Mouse (Mus musculus) layer of hippocampus, adult 11-12 months (tissue): ENCODE data around the gene G6pc.
"Not testable (repeated sequence)": the region's sequence is repeated elsewhere in the genome, so short reads cannot be mapped to it uniquely, and the experiment has no call there.

Source experiments
- DNase-seq: peaks from one replicate; pipeline ENCODE4 v3.0.0; 2022; ENCODE audit warnings: low spot score

The G6pc gene

DNA sequence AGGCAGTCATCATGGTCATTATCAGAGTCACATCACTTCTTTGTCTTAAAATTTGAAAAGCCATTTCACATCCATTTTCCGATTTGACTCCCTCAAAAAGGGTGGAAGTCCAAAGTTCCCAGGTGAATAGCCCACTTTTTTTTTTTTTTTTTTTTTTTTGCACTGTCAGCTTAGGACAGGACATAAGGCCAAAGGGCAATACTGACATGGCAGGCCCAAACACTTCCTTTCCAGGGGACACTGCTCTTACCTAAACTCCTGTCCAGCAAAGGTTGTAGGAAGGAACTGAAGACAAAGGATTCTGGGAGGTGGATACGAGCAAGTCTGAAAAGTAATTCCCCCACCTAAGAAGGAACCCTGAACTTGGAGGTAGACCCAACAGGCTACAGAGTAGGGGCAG, 11.4 kb upstream of the G6pc start:
- no peak for DNase-seq

DNA sequence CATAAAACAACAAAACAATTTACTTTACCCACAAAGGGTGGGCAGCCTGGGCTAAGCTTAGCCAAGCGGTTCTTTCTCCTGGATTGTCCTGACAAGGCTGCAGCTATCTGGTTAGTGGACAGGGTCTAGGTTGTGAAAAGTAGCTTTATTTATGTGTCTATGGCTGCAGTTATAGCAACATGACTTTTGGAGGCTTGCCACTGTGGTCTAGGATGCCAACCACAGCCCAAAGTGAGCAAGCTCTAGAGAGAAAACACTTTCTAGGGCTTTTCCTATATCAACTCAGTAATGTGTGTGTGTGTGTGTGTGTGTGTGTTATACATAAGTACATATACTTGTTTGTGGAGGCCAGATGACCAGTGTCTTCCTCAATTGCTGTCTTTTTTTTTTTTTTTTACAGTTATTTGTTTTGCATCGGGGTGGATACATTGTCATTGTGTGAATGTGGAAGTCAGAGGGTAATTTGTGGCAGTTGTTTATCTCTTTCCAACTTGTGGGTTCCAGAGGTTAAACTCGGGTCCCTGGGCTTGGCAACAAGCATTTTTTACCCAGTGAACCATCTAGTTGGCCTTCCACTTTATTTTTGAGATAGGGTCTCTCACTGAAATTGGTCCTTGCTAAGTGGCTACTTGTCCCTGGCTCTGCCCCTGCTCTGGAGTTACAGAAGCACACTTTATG, 9.7 kb upstream of the G6pc start:
- no peak for DNase-seq

DNA sequence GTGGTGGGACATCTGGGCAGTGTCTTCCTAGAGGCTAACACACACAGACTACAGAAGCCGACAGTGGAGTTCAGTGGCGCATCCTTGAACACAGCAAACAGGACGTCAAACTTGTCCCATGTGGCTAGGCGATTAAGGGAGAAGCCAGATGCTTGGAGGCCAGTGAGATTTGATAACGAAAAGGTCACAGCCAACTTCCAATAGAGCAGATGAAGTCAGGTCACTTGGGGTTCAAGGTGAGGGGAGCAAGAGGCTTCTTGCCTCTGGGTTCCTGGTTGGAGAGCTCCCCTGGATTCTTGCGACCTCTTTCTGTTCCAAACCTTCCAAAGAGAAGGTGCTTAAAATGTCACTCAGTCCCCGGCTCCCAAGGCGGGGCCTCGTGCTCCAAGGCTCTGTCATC, 7.6 kb upstream of the G6pc start:
- no peak for DNase-seq

DNA sequence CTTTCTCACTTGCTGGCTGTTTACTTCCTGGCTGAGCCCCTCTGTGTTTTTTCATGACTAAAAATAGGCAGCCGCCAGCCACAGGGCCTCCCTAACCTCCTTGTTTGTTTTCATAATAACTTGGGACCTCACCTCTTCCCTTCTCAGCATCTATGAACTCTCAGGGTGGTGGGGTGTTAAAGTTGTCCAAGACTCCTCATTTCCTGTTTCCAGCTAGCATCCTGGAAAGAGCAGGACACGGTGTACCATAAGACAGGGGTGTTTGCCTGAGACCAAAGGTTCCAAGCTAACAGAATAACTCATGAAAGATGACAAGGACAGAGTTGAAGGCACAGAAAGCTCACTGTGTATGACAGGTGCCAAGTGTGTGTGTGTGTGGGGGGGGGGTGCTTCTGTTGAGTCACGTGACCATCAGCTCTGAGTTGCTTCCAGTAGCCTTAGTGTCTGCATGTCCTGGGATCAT, 6.7 kb upstream of the G6pc start:
- no peak for DNase-seq

DNA sequence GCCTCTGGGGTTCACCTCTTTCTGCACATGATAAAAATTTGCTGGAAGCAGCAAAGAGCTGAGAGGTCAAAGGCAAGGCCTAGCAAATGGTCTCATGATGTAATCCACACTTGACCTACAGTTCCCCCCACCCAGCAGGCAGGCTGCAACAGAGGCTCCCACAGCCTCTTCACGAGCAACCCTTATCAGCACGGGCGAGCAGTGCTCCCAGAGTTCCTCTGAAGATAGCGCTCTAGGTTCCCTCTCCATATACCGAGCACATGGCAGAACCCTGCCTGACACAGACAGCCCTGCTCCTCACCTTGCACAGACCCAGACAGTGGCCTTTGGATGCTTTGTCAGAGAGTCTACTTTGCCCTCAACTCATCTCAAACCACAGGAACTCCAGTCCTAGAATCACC, 2.8 kb upstream of the G6pc start:
- no peak for DNase-seq

DNA sequence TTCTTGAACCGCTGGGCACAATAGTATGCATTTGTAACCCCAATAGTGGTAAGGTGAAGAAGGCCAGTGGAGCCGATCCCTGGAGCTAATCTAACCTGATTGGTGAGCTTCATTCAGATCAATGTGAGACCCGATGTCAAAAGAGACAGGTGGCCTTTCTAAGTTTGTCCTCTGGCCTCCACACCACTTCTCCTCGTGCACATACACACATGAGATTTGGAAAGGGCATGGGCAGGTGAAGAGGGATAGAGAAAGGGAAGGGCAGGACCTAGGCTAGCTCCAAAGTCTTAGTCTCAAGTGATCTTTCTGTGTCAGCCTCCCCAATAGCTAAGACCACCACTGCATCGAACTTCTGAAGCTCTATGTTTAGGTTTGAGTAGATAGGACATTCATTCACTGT, 2.8 kb downstream of the G6pc start:
- no peak for DNase-seq

DNA sequence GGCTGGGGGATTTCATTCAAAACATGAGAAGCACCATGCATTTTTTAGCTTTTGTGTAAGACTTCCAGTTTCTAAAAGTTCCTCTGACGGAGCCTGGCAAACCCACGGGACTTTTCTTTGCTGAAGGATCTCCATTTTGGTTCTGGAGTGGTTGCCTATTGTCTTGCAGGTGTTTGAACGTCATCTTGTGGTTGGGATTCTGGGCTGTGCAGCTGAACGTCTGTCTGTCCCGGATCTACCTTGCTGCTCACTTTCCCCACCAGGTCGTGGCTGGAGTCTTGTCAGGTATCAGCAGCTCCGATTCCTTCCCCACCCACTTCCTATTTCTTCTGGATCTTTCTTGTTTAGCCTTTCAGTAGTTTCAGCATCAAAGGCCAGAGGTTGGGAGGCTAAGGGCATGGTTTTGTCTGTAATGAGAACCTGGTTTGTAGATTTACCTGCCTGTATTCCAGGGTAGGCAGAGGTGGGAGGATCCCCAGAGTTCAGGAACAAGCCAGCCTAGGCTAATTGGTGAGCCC, 7.1 kb downstream of the G6pc start:
- DNase-seq: no peak

DNA sequence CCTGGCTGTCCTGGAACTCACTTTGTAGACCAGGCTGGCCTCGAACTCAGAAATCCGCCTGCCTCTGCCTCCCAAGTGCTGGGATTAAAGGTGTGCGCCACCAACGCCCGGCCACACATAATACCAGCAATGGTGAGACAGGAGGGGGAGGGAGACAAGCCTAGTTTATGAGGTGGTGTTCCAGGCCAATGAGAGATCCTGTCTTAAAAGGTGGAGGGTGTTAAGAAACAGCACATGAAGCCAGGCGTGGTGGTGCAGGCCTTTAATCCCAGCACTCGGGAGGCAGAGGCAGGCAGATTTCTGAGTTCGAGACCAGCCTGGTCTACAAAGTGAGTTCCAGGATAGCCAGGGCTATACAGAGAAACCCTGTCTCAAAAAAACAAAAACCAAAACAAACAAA, 10.8 kb downstream of the G6pc start:
- DNase-seq: not testable (repeated sequence)

DNA sequence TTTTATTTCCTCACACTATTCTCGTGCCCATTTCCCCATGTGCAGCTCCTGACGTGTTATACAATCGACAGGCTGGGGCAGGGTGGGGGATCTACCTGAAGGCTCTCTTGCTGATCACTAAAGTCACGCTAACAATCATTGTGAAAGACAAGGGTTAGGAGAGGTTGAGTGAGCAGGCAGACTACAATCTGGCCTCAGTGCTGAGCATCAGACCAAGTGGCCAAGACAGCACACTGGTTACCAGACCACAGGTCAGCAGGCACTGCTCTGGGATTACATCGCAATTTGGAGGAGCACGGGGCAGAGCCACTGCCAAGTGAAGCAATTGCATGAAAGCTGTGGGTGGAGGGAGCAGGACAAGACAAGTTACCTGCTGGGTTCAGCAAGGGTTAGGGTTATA, 11.6 kb downstream of the G6pc start:
- no peak for DNase-seq

DNA sequence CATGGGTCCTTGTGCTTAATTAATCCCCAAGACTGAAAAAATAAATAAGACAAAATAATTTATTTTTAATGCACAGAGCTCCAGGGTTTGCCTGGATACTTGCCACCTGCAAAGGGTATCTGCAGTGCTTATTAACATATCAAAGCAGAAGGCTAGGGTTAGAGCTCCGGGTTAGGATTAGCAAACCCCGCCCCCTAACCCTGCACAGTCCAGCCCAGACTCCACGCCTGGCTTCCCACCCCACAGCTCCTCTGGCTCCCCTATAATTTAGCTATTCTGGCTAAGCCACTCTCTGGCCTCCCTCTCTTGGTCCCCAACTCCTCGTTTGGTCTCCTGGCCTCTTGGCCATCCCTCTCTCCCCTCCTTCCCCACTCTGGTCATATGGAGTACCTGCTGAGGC, 14.5 kb downstream of the G6pc start:
- no peak for DNase-seq

DNA sequence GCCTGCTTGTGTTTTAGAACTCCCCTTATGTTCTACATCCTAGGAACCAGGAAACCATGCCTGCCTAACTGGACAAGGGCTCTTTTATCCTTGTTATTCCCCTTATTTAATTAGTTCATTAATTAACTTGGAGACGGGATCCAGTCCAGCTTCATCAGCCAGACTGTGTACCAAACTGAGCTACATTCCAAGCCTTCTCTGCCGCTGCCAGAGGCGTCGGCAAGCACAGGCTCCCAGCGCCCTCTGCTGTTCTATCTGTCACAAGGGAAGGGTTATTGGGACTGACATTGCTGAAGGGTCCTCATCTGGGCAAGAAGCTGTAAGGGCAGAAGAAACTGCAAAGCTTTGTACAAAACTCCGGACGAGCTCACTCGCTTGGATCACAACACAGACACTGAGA, 27.7 kb downstream of the G6pc start:
- DNase-seq: peak; percentile 79

DNA sequence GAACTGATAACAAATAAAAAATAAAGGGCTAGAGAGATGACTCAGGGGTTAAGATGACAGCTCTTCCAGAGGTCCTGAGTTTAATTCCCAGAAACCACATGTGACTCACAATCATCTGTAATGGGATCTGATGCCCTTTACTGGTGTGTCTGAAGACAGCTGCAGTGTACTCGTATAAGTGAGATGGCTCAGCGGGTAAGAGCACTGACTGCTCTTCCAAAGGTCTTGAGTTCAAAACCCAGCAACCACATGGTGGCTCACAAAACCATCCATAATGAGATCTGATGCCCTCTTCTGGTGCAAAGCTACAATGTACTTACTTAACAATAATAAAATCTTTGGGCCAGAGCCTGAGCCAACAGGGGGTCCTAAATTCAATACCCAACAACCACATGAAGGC, 47.9 kb downstream of the G6pc start:
- DNase-seq: no peak

DNA sequence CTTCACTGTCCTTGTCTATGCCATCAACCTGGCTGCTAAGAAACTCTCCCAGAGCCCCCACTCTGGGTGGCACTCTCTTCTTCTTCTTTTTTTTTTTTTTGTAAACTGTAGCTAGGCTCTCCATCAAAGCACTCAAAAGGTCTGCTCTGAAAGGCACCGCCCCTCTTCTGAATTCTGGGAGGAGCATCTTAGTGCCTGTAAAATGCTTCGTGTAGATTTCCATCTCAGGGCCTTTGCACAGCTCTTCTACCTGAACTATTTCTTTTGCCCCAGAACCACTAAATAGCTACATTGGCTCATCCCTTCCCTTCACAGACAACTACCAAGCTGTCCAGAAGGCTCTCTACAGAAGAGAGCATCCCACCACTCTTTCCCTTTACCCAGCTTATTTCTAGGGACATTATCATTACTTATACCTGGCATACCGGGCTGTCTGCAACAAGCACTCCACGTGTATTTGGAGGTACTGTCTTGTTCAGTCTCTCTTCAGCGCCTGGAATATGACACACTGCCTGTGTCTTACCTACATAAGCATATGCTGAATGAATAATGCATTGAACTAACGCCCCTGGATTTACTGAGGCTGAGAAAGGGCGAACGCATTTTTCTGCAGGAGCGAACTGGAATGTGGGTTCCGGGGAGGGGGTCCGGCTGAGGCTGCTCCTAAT, 49.2 kb downstream of the G6pc start:
- DNase-seq: no peak

DNA sequence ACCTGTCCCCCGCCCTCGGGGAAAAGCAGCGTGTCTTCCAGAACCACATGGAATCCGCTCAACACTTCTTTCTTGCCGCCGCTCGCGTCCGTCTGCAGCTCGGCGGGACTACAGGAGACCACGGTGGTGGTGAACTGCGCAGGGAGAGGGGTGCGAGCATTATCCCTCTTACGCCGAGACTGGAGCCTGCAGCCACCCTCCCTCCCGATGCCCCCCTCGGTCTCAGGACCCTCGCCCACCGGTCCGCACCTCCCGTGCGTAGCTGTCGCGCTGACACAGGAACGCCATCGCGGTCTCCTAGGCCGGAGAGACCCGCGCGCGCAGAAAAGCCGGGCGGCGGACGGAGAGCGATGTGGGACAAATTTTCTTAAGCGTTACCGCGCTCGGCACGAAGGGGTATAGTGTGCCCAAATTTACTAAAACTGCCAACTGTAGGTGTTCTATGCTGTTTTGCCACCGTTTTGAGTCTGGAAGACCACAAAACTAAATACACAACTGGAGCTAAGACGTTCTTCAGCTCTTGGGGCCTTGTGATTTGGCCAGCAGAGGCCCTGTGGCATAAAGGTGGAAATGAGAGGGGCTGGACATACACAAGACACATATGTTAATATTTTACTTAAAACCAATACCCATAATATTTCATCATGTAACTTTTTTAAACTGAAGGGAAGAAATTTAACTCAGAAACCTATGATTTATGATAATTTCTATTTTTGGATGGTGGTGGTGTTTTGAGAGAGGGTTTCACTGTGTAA, 49.9 kb downstream of the G6pc start, which contains the start of gene Aarsd1:
Aarsd1 (minus strand) TSS at position 515 of the 755 bp plus-strand sequence.
- peak; percentile 87 for DNase-seq

DNA sequence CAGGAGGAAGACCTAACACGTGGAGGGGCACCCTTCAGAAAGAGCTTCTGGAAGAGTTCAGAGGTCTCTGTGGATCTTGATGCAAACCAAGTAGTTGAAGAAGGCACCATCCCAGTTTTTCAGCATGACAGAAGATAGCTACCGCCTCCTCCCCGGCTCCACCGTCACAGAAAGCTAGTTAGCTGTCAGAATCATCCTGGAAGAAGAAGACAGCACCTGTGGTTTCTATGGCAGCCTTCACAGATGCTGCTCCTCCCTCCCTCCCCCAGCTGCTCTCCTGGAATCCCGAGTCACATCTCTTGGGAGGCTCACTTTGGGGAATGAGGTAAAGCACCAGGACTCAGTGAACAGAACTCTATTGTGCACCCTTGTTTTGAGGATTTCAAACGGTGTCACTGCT, 51.6 kb downstream of the G6pc start:
- DNase-seq: no peak

DNA sequence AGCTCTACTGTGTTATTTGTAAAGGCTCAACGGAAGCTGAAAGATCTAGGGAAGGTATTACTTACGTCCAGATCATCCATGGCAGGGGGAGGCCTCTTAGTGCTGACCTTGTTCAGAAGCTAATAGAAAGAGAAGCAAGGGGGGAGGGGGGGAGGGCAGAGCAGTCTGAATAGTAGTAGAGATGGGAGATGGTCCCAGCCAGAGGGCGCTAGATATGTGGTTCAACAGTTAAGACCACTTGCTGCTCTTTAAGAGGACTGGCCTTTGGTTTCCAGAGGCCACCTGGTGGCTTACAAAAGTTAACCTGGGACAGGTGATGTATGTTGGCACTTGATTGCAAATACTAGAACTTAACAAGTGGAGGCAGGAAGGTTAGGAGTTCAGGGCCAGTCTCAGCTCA, 52.2 kb downstream of the G6pc start:
- DNase-seq: no peak

DNA sequence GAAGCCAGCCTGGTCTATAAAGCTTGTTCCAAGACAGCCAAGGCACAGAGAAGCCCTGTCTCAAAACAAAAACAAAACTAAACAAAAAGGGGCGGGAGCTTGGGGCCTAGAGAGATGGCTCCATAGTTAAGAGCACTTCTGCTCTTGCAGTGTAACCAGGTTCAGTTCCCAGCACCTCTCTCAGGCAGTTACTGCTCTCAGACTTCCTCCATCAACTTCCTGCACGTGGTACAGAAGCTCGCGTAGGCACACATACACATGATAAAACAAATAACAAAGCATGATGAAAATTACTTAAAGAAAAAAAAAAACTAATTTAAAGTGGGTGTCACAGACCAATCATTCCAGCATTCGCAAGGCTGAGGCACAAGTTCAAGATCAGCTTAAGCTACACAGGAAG, 52.8 kb downstream of the G6pc start:
- DNase-seq: no peak

DNA sequence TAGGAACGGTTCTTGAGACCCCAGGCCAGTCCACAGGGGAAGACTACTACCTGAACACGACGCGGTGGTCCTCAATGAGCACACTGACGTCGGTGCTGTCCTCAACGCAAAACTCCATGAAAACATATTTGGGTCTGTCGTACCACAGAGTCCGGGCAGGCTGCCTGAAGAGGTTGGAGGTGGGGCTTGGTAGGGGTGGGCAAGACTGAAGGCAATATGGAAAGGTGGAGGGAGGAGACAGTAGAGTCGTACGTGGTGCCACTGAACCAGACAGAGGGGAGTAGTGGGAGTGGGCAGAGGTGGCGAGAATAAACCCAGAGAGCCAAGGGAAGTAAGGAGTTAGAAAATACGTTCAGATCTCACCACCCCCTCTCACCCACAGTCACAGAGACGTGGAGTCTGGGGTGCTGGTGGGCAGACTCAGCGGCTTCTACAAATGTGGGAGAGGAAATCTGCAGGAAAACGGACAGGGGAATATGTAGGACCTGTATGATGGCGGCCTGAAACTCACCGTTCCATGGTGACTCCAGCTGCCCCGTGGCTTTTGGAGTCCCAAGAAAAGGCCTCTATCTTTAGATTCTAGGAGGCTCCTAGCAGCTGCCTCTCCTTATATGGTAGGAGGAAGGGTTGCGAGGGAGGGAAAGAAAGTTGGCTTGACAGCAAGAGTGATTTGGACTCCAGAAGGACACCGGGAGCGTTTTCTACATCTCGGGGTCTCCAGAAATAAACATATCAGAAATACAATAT, 56.9 kb downstream of the G6pc start, which contains the start of gene Gm27029:
Gm27029 (minus strand) TSS at position 692 of the 747 bp plus-strand sequence.
- DNase-seq: no peak

DNA sequence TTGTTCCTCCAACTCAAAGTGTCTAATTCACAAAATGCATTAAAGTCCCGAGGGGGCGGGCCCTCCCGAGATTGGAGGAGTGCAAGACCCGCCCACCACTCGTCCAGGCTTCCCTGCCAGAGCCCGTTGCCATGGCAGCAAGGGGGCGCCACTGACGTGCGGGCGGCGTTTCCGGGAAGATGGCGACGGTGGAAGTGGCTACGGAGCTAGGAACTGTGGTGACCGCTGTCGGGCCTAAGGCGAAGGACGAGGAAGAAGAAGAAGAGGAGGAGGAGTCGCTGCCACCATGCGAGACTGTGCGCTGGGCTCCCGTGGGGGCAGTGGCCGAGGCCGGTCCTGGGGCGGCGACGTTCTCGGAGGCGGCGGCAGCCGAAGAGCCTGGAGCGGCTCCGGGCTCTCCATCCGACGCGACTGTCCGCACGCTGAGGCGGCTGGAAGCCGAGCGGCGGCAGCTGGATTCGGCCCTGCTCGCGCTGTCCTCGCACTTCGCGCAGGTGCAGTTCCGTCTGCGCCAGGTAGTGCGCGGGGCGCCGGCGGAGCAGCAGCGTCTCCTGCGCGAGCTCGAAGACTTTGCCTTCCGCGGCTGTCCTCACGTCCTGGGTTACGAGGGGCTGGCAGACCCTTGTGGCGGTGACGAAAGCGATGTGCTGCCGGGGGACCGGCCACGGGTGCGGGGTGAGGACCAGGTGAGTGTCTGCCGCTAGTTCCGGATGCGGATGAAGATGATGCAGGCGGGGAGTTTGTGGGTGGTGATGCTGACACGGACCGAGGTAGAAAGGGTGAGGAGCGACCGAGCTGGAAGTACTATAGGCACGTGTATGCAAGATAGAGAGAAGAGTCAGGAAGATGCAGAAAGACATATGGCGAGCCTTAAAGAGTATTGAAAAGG, 57.8 kb downstream of the G6pc start, which contains the start of the genes Rundc1 and Ptges3l:
Rundc1 (plus strand) TSS at position 161 of the 889 bp plus-strand sequence.
Ptges3l (minus strand) TSS at position 409 of the 889 bp plus-strand sequence.
- DNase-seq: peak; percentile 98

DNA sequence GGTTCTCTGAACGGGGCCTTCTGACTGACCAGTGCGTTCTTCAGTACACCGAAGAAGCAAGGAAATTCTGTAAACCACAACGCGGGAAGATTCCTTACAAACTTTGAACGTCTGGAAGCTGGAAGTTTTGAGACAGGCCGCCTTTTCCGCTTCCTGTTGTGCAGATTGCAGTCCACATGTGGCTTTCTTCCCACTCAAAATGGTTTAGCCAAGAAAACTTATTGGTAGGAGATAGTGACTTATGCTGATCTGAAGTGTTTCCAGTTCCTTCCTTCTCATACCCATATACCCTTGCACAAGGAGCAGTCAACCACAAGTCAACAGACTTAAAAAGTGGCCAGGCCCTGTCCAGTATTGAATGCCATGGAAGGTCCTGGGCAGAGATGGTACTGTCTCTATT, 58.8 kb downstream of the G6pc start:
- no peak for DNase-seq
